In genomic region chr4:154237306-154237705, GRCm38 (mm10) we compare ENCODE assay signal across 8 mouse cellular contexts.
DNase-seq lines count a peak whose midpoint lies in the region; ATAC-seq lines count a peak whose summit lies in the region.
"Had no signal": no experiment of that assay in that cellular context is flagged by ENCODE, and none has a peak within 500 bp of the region (broad histone marks: within the 10 kb centered on the region; RNA-seq: fewer than 3 reads in every experiment).

No protein-coding gene starts in this region.

- H3K4me2 ChIP-seq in hindbrain, embryonic 16.5 days (ENCODE audit: low read length) = peak overlapping the region; percentile 49
- peak overlapping the region; percentile 42 for H3K4me2 ChIP-seq in midbrain, embryonic 15.5 days

- no peaks in the 10 kb centered on the region for H3K36me3 ChIP-seq in hindbrain, embryonic 16.5 days (ENCODE audit: control insufficient read depth, insufficient read depth, low read length)
- no peaks in the 10 kb centered on the region for H3K36me3 ChIP-seq in midbrain, embryonic 15.5 days (replicated peaks)

- H3K4me1 ChIP-seq in hindbrain, embryonic 16.5 days (ENCODE audit: control insufficient read depth, insufficient read depth, low read depth, low read length) = peaks cover 10% of the 10 kb centered on the region
- peaks cover 12% of the 10 kb centered on the region for H3K4me1 ChIP-seq in midbrain, embryonic 15.5 days

- ATAC-seq in hindbrain, embryonic 16.5 days = peak; percentile 66; the same call in 1 of the 2 replicates
- 0 out of 2 replicates have a peak, but pooled peaks have one; percentile 51 for ATAC-seq in midbrain, embryonic 15.5 days (replicated peaks)
- no peak for ATAC-seq in frontal cortex, adult (ENCODE audit: low TSS enrichment)

- no peaks in the 10 kb centered on the region for H3K9me3 ChIP-seq in hindbrain, embryonic 16.5 days (ENCODE audit: control insufficient read depth, low read length)
- H3K9me3 ChIP-seq in midbrain, embryonic 15.5 days = no peaks in the 10 kb centered on the region

- 1% methylated on average over 9 of the region's 9 CpGs for WGBS in hindbrain, embryonic 16.5 days
- 1% methylated on average over 9 of the region's 9 CpGs for WGBS in midbrain, embryonic 15.5 days

- H3K9ac ChIP-seq in hindbrain, embryonic 16.5 days (ENCODE audit: low read depth, low read length) = peak overlapping the region; percentile 44
- 0 out of 2 replicates have a peak overlapping the region, but pooled peaks have one; percentile 3 for H3K9ac ChIP-seq in midbrain, embryonic 15.5 days

- H3K27ac ChIP-seq in hindbrain, embryonic 16.5 days (ENCODE audit: low read depth, low read length) = no peak overlapping the region
- H3K27ac ChIP-seq in midbrain, embryonic 15.5 days = no peak overlapping the region

- H3K27me3 ChIP-seq in hindbrain, embryonic 16.5 days (replicated peaks; ENCODE audit: control insufficient read depth, insufficient read depth, low read length) = no peaks in the 10 kb centered on the region; the same call in 1 of the 2 replicates
- H3K27me3 ChIP-seq in midbrain, embryonic 15.5 days (replicated peaks) = no peaks in the 10 kb centered on the region

- DNase-seq in R1 (ENCODE audit: low read depth, low spot score) = peak; percentile 88
- peak; percentile 37 for DNase-seq in embryo, embryonic 9.5 days (ENCODE audit: extremely low spot score)
- DNase-seq in left cerebral cortex, postnatal 14 days (ENCODE audit: low spot score in 2 of 2) = no peak
- DNase-seq in right cerebral cortex, postnatal 4 days = no peak
- DNase-seq: thymus, adult 18-20 months had no signal

- intact Hi-C loops in left cerebral cortex, postnatal 14 days (cut with DNase I) = no loop called here

- H3K4me3 ChIP-seq in hindbrain, embryonic 16.5 days (ENCODE audit: low read length) = peak overlapping the region; percentile 10; the same call in 1 of the 2 replicates
- 0 out of 2 replicates have a peak overlapping the region, but pooled peaks have one; percentile 8 for H3K4me3 ChIP-seq in midbrain, embryonic 15.5 days

Comparison
In these comparisons a context has a peak if more than half of its experiments do, and no peak if none do; other contexts are left out.
1. DNase-seq: peak in R1 (single experiment) and embryo, embryonic 9.5 days (single experiment); none in left cerebral cortex, postnatal 14 days (0 of 2) and right cerebral cortex, postnatal 4 days (single experiment).